Mouse (Mus musculus): ENCODE measurements around the gene Ldb2. TPM values are rescaled to one million over a fixed set of nuclear protein-coding genes. Genes with fewer than 3 reads are reported as not detected.

The Ldb2 gene
- polyA plus RNA-seq, 1 experiment: 4.0 TPM

DNA sequence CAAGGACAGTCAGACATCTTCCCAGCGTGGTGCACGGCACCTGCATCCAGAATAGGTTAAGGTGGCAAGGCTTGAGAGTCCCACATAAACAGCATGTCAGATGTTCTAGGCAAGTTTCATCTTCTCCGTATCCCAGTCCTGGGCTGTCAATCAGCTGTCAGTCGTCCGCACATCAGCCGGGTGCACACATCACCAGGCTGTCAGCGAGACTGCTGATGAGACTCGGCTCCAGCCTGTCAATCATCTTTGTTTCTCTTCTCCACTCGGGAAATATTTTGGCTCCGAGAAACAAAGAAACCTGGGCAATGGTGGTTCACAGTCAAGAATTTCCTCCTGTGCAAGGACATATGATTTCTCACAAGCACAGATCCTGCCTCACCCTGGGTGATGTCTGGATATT lies 132.1 kb downstream of the Ldb2 start:
- no peak for DNase-seq (ENCODE audit: low read depth, low spot score)

DNA sequence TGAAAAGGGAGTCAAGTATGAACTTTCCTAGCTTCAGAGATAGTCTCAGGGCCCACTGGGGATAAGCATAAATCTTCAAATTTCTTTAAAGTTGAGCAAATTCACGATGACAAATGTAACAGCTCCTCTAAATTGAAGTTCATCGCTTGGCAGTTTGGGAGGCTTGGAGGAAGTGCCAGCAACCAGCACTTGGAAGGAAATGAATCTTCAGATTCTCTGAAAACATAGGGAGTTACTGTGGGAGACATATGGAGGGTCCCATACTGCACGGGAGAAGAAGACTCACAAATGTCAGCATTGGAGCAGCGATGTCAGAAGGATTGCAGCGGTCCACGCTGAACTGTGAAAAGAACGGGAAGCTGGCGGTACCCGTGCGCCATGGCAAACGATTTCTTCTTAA lies 139.8 kb downstream of the Ldb2 start:
- WGBS: 89% methylated on average over 11 of the region's 11 CpGs
- DNase-seq (ENCODE audit: low read depth, low spot score): no peak

More for the DNA sequence above, 132.1 kb downstream of the Ldb2 start:
- WGBS: 89% methylated on average over 10 of the region's 10 CpGs

DNA sequence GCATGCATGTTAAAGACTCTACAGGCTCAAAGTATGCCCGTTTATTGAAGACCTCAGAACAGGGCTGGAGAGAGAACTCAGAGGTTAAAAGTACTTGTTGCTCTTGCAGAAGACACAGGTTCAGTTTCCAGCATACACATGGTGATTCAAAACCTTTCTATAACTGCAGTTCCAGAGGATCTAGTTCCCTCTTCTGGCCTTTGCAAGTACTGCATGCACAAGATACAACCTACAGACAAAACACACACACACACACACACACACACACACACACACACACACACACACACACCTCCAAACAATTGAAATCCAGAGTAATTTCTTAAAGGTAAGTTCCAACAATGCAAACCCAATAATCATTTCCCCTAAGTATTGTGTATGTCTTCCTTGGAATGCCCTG lies 142.8 kb downstream of the Ldb2 start:
- WGBS: 70% methylated on average over 1 of the region's 1 CpGs
- no peak for DNase-seq (ENCODE audit: low read depth, low spot score)

DNA sequence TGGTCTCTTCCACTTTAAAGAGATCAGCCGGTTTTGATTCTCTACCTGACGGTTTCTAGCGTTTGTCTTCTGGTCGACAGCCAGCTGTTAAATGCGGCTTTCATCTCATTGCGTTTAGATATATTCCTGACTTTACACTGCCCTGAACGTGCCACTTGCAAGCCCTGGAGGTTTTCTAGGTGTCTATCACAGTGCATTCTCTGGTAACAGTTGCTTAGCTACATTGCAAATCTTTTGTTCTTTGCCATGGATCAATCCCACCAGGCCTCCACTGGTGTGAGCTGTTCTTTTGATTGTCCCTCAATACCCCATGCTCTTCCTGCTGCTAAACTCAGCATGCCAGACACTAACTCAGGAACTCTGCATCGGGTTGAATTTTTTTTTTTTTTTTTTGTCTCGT lies 145.1 kb downstream of the Ldb2 start:
- DNase-seq (ENCODE audit: low read depth, low spot score): no peak
- WGBS: 56% methylated on average over 9 of the region's 9 CpGs

DNA sequence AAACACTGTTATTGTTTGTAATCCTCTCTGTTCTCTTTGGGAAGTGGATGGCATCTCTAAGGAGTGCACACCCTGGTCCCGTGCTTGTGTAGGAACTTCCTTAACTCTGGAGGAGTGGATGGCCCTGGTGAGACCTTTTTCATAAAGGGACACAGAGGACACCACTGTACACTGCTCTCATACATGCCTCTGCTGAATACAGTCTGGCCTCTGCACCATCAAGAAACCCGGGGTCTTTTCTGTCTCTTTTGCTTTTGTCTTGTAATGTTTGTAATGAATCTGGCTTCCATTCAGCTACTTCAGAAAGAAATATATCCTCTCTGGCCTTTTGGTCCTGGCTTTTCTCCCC lies 152.7 kb downstream of the Ldb2 start:
- no peak for DNase-seq (ENCODE audit: low read depth, low spot score)
- WGBS: 47% methylated on average over 2 of the region's 2 CpGs

DNA sequence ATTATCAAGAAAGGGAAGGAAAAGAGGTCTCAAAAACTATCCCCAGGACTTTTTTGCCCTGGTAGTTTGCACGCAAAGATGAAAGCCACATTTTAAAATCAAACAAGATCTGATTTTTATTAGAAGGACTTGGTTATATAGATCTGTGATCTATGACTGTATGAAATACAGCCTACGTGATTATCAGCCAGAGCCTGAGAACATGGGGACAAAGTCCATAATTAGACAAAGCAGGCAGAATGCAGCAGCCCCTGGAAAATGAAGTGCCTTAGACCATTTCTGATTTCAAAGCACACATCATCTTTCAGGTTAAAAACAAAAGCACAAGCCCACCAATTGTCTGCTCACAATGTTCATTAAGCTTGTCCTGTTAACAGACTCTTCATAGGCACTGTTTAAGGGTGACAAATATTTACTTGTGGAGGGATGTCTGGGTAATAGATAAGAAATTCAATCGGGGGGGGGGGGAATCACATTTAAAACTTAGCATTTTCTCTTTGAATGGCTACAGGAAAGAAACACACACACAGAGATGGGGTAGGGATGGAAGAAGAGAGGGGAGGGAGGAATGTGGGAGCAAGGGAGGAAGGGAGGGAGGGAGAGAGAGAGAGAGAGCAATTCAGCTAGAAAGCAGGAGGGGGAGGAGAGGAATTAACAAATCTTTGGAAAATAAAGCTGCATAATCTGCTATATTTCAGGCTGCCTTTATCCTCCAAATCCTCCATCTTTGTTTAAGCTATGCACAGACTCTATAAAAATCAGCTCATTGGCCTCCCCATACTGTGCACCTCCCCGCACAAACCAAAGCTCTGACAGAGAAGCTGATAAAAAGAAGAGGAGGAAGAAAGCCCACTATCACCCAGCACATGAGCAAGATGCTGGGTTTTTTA lies 153.3 kb downstream of the Ldb2 start:
- DNase-seq (ENCODE audit: low read depth, low spot score): no peak
- 44% methylated on average over 4 of the region's 4 CpGs for WGBS

DNA sequence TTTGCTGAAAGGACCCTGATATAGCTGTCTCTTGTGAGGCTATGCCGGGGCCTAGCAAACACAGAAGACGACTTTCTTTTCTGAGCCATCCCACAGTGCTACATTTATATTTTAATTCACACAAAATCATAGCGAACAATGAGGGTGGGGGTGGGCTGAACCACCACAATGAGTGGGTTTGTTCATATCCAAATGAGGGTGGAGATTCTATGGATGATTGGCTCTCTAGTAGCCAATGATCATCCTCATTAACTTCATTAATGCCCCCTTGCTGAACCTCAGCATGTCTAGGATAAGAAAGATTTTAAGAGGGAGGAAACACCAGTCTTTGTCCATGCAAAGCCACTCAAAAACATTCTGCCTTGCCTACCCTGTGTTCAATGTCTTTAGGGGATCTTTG lies 156.4 kb downstream of the Ldb2 start:
- 89% methylated on average over 3 of the region's 3 CpGs for WGBS
- DNase-seq (ENCODE audit: low read depth, low spot score): no peak

DNA sequence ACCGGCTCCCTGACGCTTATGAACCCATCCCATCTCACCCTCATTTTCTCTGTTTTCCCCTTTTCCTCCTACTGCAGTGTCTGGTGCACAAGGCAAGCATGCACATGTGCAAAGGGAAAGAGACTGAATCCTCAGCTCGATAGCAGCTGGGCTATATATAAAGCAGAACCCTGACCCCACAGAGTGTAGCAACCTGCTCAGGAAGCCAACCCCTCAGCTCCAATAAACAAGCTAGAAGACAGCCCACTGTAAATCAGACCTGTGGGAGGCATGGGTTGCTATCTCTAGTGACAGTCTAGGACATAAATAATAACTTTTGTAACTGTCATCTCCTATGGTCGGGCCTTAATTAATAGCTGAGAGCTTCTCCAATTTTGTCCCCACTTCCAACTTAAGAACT lies 158.4 kb downstream of the Ldb2 start:
- 77% methylated on average over 4 of the region's 4 CpGs for WGBS
- DNase-seq (ENCODE audit: low read depth, low spot score): no peak

DNA sequence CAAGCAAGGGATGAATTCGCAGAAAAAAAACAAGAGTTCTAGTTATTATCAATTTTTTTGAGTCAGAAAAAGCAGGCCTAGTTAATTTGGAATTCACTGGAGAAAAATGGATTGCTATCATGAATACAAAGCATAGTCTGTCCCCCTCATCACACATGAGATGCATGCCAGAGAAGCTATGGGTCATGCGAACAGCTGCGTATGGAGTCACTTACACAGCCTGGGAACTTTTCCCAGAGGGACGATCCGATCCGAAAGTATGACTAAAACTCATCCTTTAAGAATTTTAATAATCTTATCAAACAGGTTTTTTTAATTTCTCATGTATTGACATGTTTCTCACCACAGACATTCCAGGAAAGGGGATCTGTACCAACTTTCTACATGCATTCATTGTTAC lies 163.9 kb downstream of the Ldb2 start:
- 79% methylated on average over 6 of the region's 6 CpGs for WGBS
- DNase-seq (ENCODE audit: low read depth, low spot score): no peak

DNA sequence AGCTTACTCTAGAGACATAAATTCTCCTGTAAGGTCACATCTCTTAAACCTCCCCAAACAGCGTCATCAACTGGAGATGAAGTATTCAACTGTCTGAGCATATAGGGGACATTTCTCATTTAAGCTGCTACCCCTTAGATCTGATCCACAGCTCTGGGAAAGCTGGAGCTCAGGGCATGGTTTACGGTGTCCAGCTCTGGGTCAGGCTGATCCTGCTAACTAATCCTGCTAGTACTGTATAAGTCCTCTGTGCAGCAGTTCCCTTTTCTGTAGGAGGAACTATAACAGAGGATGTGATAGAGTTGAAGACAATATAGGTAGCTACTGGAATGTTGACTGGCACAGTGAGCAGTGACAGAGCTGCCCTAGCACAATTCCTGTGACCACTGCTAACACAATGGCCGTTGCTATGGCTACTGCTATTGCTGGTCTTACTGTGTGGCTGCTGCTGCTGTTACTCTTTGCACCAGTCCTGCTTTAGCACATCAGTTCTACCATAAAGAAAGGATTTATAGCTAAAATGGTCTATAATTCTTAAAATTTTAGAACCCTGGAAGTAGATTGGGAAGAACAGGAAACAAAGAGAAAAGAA lies 170.3 kb downstream of the Ldb2 start:
- no peak for DNase-seq (ENCODE audit: low read depth, low spot score)
- WGBS: 70% methylated on average over 3 of the region's 3 CpGs

DNA sequence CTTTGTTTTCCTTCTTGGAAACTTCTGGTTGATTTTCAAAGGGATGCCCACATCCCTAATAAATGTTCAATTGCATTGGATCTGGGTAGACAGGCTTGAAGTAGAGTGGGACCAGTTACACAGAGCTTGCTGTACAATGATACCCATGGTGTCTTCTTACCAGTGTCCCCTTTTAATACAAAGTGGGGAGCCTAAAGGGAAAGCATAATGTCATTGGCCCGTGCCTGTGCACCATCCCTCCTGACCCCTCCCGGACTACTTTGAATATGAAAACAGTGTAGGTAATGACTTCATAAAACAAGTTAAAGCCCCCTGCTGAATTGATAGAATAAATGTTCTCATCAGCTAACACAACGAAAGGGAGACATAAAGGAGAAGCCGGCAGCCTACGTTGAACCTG lies 172.0 kb downstream of the Ldb2 start:
- DNase-seq (ENCODE audit: low read depth, low spot score): no peak
- 88% methylated on average over 5 of the region's 5 CpGs for WGBS

DNA sequence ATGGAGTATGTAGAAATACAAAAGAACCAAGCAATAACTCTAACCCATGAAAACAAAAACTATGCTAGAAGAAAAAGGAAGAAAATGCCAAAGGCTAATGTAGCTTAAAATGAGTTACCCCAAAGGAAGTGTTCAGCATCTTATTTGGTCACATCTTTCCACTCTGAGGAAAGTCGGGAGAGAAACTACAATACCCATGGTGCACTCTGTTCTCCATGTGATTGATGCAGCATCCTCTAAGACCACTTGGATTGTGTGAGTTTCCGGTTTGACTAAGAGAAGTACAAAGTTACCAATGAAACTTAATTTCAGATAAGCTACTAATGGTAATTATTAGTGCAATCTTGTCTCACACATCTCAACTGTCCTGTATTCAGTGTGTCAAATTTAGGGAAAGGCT lies 172.6 kb downstream of the Ldb2 start:
- 87% methylated on average over 2 of the region's 2 CpGs for WGBS

DNA sequence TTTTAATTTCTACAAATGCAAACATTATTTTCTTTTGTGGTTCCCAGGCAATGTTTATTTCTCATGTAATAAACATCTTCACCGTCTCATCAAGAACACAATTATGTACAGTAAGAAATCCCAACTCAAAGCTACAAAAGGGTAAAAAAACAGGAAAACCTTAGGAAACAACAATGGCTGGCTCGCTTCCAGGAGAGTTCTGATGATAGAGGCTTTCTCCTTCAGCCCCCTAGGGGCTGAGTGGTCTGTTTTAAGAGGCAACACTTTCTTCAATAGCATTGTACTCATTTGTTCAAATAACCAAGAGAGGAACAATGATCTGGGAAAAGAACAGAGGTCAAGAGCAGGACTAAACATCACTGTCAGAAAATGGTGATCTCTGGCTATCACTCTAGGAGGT lies 173.4 kb downstream of the Ldb2 start:
- 56% methylated on average over 2 of the region's 2 CpGs for WGBS
- DNase-seq (ENCODE audit: low read depth, low spot score): no peak

More for the DNA sequence above, 172.6 kb downstream of the Ldb2 start:
- no peak for DNase-seq (ENCODE audit: low read depth, low spot score)

DNA sequence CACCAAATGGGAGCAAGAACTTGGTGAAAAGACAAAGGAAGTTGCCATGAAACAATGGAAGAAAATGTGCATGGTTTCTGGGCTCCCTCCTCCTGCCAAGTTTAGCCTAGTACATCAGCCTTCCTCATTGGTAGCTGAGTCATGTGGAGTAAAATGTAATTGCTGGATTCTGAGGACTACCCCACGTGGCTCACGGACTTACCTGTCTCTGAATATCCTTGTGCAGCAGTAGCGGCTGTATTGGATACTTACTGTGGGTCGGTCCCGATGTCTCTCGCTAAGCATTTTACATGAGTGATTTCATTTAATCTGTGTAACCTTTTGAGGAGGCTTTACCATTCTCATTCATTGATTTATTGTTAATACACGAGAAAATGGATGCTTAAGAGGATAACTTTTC lies 183.8 kb downstream of the Ldb2 start:
- DNase-seq (ENCODE audit: low read depth, low spot score): no peak
- 91% methylated on average over 7 of the region's 7 CpGs for WGBS

DNA sequence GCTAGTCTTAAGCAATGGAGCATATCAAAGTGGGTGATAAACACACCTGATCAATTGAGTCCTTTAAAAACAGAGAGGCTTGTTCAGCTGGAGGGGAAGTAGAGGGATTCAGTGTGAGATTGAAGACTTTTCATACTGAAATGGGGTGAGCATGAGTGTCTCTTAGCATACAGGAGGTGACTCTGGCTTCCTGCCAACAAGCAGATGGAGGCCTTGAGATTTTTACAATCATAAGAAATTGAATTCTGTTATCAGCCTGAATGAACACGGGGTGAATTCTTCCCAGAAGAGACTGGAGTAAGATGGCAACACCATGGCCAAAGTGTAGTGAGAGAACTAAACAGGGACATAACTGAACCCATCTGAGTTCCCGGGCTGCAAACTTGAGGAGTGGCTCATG lies 190.6 kb downstream of the Ldb2 start:
- WGBS: 47% methylated on average over 2 of the region's 2 CpGs
- no peak for DNase-seq (ENCODE audit: low read depth, low spot score)

DNA sequence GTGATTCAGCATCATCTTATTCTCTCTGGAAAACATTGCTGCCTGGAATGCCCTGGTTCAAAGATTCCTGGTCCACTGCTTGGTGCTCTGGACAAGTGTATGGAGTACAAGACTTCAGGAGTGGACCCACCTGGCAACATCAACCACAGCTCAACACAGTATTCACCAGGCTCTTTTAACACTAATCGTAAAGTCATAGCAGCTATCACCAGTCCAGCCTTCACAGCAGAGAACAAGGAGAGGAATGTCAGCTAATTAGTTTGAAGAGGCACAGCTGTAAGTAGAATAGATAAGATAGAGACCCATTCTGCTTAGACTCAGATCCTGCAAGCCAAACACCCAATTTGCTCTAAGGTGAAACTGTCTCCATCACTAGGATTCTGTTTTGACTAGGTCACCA lies 198.1 kb downstream of the Ldb2 start:
- 62% methylated on average over 1 of the region's 1 CpGs for WGBS
- DNase-seq (ENCODE audit: low read depth, low spot score): no peak

DNA sequence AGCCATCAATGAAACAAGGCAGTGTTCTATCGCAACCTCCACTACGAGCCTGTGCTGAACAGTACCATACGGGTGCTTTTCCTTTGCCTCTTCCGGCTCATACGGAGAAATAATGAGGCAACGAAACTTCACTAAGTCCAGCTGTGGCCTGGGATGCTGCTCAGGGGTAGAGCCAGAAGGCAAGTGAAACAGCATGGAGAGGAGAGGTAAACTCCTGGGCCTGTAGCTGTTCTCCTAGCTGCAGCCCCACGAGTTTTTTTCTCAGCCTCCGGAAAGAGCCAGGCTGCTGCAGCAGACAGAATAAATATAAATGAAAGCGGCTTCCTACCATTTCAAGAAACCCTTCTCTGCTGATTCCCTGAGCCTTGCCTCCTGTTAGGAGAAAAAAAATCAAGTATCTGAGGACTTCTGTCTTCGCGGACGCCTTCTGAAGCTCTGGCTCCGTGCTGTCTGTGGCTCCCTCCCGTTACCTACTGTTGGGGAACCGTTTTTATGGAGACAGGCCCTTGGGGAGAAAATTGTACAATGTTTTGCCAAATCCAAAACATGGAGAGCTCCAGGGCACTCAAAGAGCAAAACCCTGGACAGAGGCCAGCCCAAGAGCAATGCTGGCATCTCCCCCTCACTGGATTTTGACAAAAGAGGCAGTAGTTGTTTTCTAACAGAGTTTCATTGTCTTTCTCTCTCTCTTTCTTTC lies 205.8 kb downstream of the Ldb2 start:
- WGBS: 58% methylated on average over 15 of the region's 15 CpGs
- DNase-seq (ENCODE audit: low read depth, low spot score): no peak

DNA sequence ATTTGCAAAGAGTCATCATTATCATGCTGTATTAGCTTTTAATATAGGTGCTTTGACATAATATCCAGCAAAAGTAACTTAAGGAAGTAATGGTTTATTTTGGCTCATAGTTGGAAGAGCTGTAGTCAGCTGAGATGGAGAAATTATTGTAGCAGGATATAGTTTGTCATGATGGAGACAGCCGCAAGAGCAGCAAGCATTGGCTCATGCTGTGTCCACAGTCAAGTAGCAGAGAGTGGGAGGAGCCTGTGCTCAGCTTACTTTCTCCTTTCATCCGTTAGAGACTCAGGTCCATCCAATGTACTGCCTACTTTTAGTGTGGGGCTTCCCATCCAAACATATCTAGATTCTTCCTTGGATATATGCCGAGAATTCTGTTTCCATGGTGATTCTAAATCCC lies 208.7 kb downstream of the Ldb2 start:
- no peak for DNase-seq (ENCODE audit: low read depth, low spot score)
- 84% methylated on average over 3 of the region's 3 CpGs for WGBS

DNA sequence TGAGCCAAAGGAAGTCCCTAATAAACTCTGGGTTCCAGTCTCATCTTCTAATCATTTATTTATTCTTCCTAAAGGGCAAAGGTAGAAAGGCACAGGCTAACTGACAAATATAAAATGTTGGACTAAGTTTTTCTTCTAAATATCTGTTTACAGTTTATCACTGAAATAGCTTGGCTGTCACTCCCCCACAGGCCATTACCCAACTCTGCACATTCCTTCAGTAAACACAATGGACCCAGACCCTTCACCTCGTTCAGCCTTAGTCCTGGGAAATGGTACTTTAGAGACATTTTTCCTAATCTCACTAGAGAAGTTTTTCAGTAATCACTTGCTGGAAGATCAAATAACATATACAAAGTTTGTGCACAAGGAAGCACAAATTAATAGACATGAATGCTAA lies 210.2 kb downstream of the Ldb2 start:
- WGBS: 29% methylated on average over 1 of the region's 1 CpGs

DNA sequence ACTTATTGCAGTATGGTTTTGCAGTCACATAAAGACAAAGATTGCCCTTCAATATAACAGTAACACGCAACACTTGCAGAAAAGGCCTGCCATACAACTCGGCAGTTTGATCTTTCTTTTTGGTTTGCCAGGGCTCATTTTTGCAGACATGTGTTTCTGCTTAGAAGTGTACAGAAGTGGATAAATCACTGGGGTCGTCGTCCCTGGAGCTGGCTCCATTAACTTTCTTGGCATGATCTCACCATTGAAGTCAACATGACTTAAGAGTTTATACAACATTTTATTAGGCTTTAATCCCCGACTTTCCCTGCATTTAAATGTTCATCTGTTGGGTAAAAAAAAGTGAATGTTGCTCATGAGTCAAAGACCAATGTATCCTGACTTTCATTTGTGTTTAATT lies 212.9 kb downstream of the Ldb2 start:
- DNase-seq (ENCODE audit: low read depth, low spot score): no peak
- WGBS: 50% methylated on average over 5 of the region's 5 CpGs

More for the DNA sequence above, 210.2 kb downstream of the Ldb2 start:
- no peak for DNase-seq (ENCODE audit: low read depth, low spot score)

DNA sequence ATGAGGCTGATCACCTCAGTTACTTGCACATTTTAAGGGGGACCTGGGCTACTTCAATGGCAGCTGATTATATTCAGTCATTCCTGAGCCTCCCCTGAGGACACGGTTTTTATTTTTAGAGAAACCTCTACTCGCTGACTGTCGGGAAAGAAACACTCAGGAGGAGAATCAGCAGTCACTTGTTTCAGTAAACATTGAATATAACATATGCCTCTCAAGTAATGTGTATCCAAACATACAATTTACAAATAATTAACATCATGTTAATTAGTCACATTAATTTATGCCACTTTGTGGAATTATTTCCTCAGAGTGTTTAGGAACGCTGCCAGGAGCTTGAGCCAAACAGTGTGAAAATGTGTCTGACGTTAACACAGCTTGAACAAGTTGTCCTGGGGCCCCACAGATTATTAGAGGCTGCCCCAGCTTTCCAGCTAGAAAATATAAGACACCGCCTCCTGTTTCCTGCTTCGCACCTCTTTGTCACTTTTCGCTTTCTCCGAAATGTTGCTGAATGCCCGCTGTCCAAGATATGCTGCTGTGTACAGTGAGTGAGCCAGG lies 219.5 kb downstream of the Ldb2 start:
- no peak for DNase-seq (ENCODE audit: low read depth, low spot score)
- WGBS: 75% methylated on average over 10 of the region's 10 CpGs
